Mouse (Mus musculus): ENCODE results near the gene Rnf145. TPM values are rescaled to one million over a fixed set of nuclear protein-coding genes. Genes with fewer than 3 reads are reported as not detected.
A peak's percentile ranks its signal among the peaks of the same experiment; 100 is the strongest.

Rnf145 gene
- polyA plus RNA-seq, 1 experiment from 2014 or later = 63.1 TPM

DNA sequence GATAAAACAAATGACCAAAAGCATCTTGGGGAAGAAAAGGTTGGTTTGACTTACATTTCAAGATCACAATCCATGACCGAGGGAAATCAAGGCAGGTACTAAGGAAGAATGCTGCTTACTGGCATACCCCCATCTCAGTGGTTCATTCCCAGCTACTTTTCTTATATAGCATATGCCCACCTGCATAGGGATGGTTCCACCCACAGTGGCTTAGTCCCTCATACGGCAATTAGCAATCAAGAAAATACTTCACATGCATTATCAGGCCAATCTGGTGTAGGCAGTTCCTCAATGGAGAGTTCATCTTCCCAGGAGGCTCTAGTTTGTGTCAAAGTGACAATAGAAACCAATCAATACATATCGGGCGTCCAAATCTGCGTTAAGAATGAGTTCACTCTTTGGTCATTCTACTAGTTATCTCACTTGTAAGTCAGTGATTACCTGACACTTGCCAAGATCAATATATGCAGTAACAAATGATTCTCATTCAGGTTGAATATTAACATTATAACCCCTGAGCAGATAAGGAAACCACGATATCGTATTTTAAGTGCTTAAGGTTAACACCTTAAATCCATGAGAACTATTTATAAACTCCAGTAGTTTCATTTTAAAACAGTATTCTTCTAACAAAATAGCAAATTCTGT is 33.6 kb upstream of the Rnf145 start:
- no peak overlapping the region for H3K4me2 ChIP-seq (ENCODE audit: low read depth, low read length)
- no peak for ATAC-seq (ENCODE audit: low read depth)
- H3K27ac ChIP-seq (ENCODE audit: low read length) = no peak overlapping the region
- H3K4me3 ChIP-seq (ENCODE audit: low read length) = no peak overlapping the region
- H3K27me3 ChIP-seq (ENCODE audit: control insufficient read depth, insufficient read depth, low read depth, low read length) = no peaks in the 10 kb centered on the region
- no peaks in the 10 kb centered on the region for H3K9me3 ChIP-seq (ENCODE audit: control insufficient read depth, low read length)
- WGBS = 84% methylated on average over 7 of the region's 7 CpGs
- H3K9ac ChIP-seq (ENCODE audit: low read length) = no peak overlapping the region
- no peaks in the 10 kb centered on the region for H3K36me3 ChIP-seq (ENCODE audit: control insufficient read depth, insufficient read depth, low read length)
- H3K4me1 ChIP-seq (replicated peaks; ENCODE audit: control insufficient read depth, insufficient read depth, low read length) = no peaks in the 10 kb centered on the region

- Histone ChIP-seq H3K9ac (ENCODE audit: low read length) (no peak overlapping the region), H3K4me1 (replicated peaks; ENCODE audit: control insufficient read depth, insufficient read depth, low read length) (no peaks in the 10 kb centered on the region), H3K36me3 (ENCODE audit: control insufficient read depth, insufficient read depth, low read length) (no peaks in the 10 kb centered on the region), H3K4me2 (ENCODE audit: low read depth, low read length) (no peak overlapping the region), H3K27me3 (ENCODE audit: control insufficient read depth, insufficient read depth, low read depth, low read length) (no peaks in the 10 kb centered on the region), H3K9me3 (ENCODE audit: control insufficient read depth, low read length) (no peaks in the 10 kb centered on the region), H3K4me3 (ENCODE audit: low read length) (no peak overlapping the region), H3K27ac (ENCODE audit: low read length) (no peak overlapping the region)
- no peak for ATAC-seq (ENCODE audit: low read depth)
- 90% methylated on average over 1 of the region's 1 CpGs for WGBS
Measured at GRCm38 (mm10) chr11:44489117-44489516, 29.6 kb upstream of the Rnf145 start.

DNA sequence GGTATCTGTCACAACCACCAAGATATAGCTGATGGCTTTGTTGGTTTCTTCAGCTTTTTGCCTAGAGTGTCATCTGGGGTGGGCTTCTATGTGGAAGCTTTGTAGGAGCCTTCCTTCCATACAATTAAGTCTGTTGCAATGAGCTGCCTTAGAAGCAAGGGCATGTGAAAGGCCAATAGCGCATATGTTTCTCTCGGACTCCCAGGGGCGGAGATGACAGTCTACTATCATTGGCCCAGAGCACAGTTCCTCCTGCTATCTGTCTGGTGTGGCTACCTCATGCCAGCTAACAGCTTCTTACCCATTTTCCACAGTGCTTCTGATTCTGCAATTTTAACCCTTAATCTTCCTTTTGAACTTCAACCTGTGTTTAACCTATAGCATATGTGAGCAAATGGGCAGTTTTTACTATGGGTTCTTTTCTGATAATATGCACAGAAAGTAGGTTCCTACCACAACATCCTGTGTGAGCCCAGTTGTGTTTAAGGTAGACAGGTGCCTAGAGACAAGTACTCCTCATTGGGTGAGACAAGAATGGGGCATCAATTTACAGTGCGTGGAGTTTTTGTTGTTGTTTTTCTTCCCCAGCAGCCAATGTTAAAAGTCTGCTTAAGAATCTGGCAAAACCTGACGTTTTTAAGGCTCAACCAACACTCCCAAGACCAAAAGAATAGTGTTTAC is 24.0 kb upstream of the Rnf145 start:
- Histone ChIP-seq H3K4me1 (replicated peaks; ENCODE audit: control insufficient read depth, insufficient read depth, low read length) (0 out of 2 replicates have a peak, but pooled peaks cover 6% of the 10 kb centered on the region), H3K4me2 (ENCODE audit: low read depth, low read length) (no peak overlapping the region), H3K27me3 (ENCODE audit: control insufficient read depth, insufficient read depth, low read depth, low read length) (no peaks in the 10 kb centered on the region), H3K9me3 (ENCODE audit: control insufficient read depth, low read length) (no peaks in the 10 kb centered on the region), H3K36me3 (ENCODE audit: control insufficient read depth, insufficient read depth, low read length) (no peaks in the 10 kb centered on the region), H3K9ac (ENCODE audit: low read length) (no peak overlapping the region), H3K4me3 (ENCODE audit: low read length) (no peak overlapping the region), H3K27ac (ENCODE audit: low read length) (no peak overlapping the region)
- no peak for ATAC-seq (ENCODE audit: low read depth)
- 75% methylated on average over 5 of the region's 5 CpGs for WGBS

DNA sequence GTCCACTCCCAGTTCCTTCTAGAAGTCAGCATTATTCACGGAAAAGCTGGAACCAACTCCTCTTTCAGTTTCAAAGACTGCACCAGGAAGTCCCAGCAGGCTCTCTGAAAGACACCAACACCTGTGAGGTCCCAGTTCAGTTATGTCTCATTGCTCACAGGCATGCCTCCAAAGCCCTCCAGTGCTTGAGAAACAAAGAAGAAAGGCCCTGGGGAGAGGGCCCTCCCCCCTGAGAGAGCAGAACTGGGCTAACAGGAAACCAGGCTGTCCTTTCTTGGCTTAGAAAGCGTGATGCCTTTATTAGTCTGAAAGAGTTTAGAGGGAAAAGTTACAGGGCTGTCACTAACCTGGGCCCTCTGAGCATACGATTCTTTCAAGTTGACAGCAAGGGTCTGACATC is 22.5 kb upstream of the Rnf145 start:
- Histone ChIP-seq H3K4me1 (replicated peaks; ENCODE audit: control insufficient read depth, insufficient read depth, low read length) (0 out of 2 replicates have a peak, but pooled peaks cover 6% of the 10 kb centered on the region), H3K4me2 (ENCODE audit: low read depth, low read length) (no peak overlapping the region), H3K4me3 (ENCODE audit: low read length) (no peak overlapping the region), H3K9me3 (ENCODE audit: control insufficient read depth, low read length) (no peaks in the 10 kb centered on the region), H3K27ac (ENCODE audit: low read length) (peak overlapping the region; percentile 6), H3K36me3 (ENCODE audit: control insufficient read depth, insufficient read depth, low read length) (no peaks in the 10 kb centered on the region), H3K9ac (ENCODE audit: low read length) (no peak overlapping the region), H3K27me3 (ENCODE audit: control insufficient read depth, insufficient read depth, low read depth, low read length) (no peaks in the 10 kb centered on the region)
- WGBS = 30% methylated on average over 3 of the region's 3 CpGs
- peak; percentile 34; the same call in 1 of the 2 replicates for ATAC-seq (ENCODE audit: low read depth)

GRCm38 (mm10) chr11:44498412-44499272 is 20.1 kb upstream of the Rnf145 start:
- Histone ChIP-seq H3K4me3 (ENCODE audit: low read length) (no peak overlapping the region), H3K4me2 (ENCODE audit: low read depth, low read length) (no peak overlapping the region), H3K9me3 (ENCODE audit: control insufficient read depth, low read length) (no peaks in the 10 kb centered on the region), H3K27me3 (ENCODE audit: control insufficient read depth, insufficient read depth, low read depth, low read length) (no peaks in the 10 kb centered on the region), H3K27ac (ENCODE audit: low read length) (no peak overlapping the region), H3K36me3 (ENCODE audit: control insufficient read depth, insufficient read depth, low read length) (no peaks in the 10 kb centered on the region), H3K9ac (ENCODE audit: low read length) (no peak overlapping the region), H3K4me1 (replicated peaks; ENCODE audit: control insufficient read depth, insufficient read depth, low read length) (0 out of 2 replicates have a peak, but pooled peaks cover 6% of the 10 kb centered on the region)
- ATAC-seq (ENCODE audit: low read depth) = no peak
- WGBS = 53% methylated on average over 13 of the region's 13 CpGs

DNA sequence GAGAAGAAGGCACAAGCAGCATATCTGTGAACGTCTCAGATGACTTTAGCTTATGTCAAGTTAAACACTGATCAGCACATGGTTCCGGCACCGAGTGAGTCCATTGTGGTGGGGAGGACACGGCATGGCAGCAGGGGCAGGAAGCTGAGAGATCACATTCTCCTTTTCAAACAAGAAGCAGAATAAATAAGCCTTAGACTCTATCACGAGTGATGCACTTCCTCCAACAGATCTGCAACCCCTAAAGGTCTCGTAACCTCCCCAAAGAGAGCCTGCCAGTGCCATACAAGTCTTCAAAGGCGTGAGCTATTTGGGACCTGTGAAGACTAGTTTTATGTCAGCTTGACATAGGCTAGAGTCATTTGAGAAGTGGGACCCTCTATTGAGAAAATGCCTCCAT is 17.8 kb upstream of the Rnf145 start:
- 60% methylated on average over 7 of the region's 7 CpGs for WGBS
- no peak for ATAC-seq (ENCODE audit: low read depth)

DNA sequence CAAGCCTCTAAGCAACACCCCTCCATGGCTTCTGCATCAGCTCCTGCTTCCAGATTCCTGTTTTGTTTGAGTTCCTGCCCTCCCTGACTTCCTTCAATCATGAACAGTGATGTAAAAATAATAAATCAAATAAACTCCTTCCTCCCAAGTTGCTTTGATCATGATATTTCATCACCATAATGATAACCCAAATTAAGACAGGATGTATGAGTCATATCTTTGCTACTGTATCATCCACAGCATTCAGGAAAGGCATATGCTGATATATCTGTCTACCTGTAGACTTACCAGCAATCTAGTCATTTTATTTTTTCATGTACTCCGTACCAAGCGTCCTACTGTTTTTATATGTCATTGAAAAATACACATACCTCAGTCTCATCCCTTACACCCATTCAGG is 17.3 kb upstream of the Rnf145 start:
- Histone ChIP-seq H3K27ac (ENCODE audit: low read length) (no peak overlapping the region), H3K4me2 (ENCODE audit: low read depth, low read length) (no peak overlapping the region), H3K9me3 (ENCODE audit: control insufficient read depth, low read length) (no peaks in the 10 kb centered on the region), H3K9ac (ENCODE audit: low read length) (no peak overlapping the region), H3K4me1 (replicated peaks; ENCODE audit: control insufficient read depth, insufficient read depth, low read length) (0 out of 2 replicates have a peak, but pooled peaks cover 3% of the 10 kb centered on the region), H3K27me3 (ENCODE audit: control insufficient read depth, insufficient read depth, low read depth, low read length) (no peaks in the 10 kb centered on the region), H3K36me3 (ENCODE audit: control insufficient read depth, insufficient read depth, low read length) (no peaks in the 10 kb centered on the region), H3K4me3 (ENCODE audit: low read length) (no peak overlapping the region)
- no peak for ATAC-seq (ENCODE audit: low read depth)
- 72% methylated on average over 2 of the region's 2 CpGs for WGBS

More for the DNA sequence above, 17.8 kb upstream of the Rnf145 start:
- H3K9ac ChIP-seq (ENCODE audit: low read length) = no peak overlapping the region
- no peak overlapping the region for H3K4me3 ChIP-seq (ENCODE audit: low read length)
- no peaks in the 10 kb centered on the region for H3K27me3 ChIP-seq (ENCODE audit: control insufficient read depth, insufficient read depth, low read depth, low read length)
- H3K4me1 ChIP-seq (replicated peaks; ENCODE audit: control insufficient read depth, insufficient read depth, low read length) = 0 out of 2 replicates have a peak, but pooled peaks cover 6% of the 10 kb centered on the region
- no peak overlapping the region for H3K27ac ChIP-seq (ENCODE audit: low read length)
- no peaks in the 10 kb centered on the region for H3K9me3 ChIP-seq (ENCODE audit: control insufficient read depth, low read length)
- H3K4me2 ChIP-seq (ENCODE audit: low read depth, low read length) = no peak overlapping the region
- H3K36me3 ChIP-seq (ENCODE audit: control insufficient read depth, insufficient read depth, low read length) = no peaks in the 10 kb centered on the region

- Histone ChIP-seq H3K9me3 (ENCODE audit: control insufficient read depth, low read length) (no peaks in the 10 kb centered on the region), H3K36me3 (ENCODE audit: control insufficient read depth, insufficient read depth, low read length) (no peaks in the 10 kb centered on the region), H3K4me3 (ENCODE audit: low read length) (no peak overlapping the region), H3K4me2 (ENCODE audit: low read depth, low read length) (no peak overlapping the region), H3K9ac (ENCODE audit: low read length) (no peak overlapping the region), H3K27ac (ENCODE audit: low read length) (no peak overlapping the region), H3K4me1 (replicated peaks; ENCODE audit: control insufficient read depth, insufficient read depth, low read length) (no peaks in the 10 kb centered on the region), H3K27me3 (ENCODE audit: control insufficient read depth, insufficient read depth, low read depth, low read length) (no peaks in the 10 kb centered on the region)
- ATAC-seq (ENCODE audit: low read depth) = no peak
- WGBS = 56% methylated on average over 5 of the region's 5 CpGs
Measured at GRCm38 (mm10) chr11:44502931-44503330, 15.8 kb upstream of the Rnf145 start.

DNA sequence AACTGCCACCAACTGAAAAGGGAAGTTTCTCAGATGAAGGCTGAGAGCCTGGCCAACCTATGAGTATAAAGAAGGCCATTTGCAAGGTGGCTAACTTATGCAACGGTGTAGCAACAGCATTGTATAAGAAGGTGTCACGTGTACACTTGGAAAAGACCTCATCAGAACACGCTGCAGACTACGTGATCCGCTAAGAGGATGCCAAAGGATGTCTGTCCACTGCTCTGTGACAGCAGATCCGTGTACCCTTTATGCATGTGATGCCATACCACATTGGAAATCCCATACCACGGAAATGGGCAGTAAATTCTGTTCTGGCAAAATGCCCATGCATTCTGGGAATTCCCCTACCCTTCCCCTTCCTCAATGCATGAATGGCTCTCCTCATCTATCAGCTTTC is 14.6 kb upstream of the Rnf145 start:
- H3K36me3 ChIP-seq (ENCODE audit: control insufficient read depth, insufficient read depth, low read length) = no peaks in the 10 kb centered on the region
- H3K9me3 ChIP-seq (ENCODE audit: control insufficient read depth, low read length) = no peaks in the 10 kb centered on the region
- H3K27ac ChIP-seq (ENCODE audit: low read length) = no peak overlapping the region
- H3K9ac ChIP-seq (ENCODE audit: low read length) = no peak overlapping the region
- 81% methylated on average over 7 of the region's 7 CpGs for WGBS
- no peak overlapping the region for H3K4me2 ChIP-seq (ENCODE audit: low read depth, low read length)
- no peaks in the 10 kb centered on the region for H3K4me1 ChIP-seq (replicated peaks; ENCODE audit: control insufficient read depth, insufficient read depth, low read length)
- ATAC-seq (ENCODE audit: low read depth) = no peak
- H3K27me3 ChIP-seq (ENCODE audit: control insufficient read depth, insufficient read depth, low read depth, low read length) = no peaks in the 10 kb centered on the region
- no peak overlapping the region for H3K4me3 ChIP-seq (ENCODE audit: low read length)
